Mouse (Mus musculus): ENCODE results near the gene Jazf1.

Jazf1 gene

DNA sequence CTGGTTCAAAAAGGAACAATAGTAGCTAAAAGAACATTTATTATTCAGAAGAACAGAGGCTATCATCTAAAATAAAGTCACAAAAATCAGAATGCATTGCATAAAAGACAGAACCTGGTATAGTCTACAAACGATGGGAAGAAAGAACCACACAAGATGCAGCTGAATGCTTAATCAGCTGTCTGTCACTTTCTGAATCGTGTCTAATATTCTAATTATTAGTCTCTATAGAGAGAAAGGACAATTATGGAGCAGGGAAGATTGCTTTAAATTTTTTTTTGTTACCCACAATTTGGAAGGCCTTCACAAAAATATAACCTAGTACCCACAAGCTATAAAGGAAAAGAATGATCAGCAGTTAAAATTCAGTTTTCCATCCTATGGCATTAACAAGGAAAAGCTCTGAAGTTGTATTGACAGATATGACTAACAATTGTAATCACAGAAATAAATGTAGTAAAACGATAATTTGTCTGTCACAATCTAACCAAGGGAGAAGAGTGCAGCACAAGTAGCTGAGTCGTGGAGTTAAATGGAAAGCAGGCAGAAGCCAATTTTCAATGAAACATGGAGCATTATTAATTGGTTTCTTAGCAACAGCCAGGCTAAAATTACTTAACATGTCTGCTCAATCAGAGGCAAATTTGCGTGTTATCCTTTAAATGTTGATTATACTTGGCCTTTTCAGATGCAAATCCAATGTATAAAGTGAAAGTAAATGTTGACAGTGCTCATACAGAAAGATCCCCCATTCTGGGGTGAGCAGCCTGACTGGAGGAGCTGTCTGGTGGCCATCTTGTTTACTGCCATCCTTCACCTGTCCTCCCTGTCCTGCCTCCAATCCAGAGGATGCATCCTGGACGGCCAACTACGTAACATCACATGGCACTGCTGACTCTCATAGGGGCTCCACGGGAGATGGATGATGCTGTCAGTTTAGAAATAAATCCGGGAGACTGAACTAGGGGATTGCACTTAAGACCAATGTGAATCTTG, 53.7 kb downstream of the Jazf1 start:
- no peak for DNase-seq (ENCODE audit: low spot score in 2 of 2)

DNA sequence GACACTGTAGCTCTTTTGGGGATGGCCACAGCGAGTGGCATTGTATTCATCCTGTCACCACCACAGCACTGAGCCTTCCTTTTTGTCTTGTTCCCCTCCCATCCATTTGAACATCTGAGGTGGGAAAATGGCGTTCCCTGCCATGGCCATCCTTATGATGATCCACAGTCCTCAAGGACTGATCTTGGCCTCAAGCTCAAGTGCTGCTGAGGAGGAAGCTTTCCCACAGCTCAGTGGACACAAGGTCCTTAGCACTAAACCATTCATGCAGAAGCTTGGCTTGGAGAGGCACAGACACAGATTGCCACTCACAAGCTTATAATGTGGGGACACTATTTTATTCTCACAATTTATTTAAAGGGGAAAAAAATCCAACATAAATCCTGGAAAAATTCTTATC, 58.1 kb downstream of the Jazf1 start:
- no peak for DNase-seq (ENCODE audit: low spot score in 2 of 2)

DNA sequence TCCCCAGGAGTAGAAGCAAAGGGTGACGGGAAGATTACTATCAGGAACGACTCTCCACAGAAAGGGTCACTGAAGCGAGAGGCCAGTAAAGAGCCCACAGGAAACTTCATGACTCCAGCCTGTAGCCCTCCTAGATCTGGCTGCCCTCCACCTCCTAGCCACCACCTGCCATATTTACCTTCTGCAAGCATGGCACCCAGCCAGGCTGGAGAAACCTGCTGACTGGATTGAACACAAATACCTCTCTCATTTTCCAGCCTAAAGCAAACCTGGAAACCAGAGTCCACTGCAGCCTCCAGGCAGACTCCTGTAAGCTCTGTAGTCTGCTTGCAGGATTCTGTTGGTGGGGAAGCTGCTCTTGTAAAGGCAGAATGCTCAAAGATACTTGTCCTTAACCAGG, 62.4 kb downstream of the Jazf1 start:
- no peak for DNase-seq (ENCODE audit: low spot score in 2 of 2)

DNA sequence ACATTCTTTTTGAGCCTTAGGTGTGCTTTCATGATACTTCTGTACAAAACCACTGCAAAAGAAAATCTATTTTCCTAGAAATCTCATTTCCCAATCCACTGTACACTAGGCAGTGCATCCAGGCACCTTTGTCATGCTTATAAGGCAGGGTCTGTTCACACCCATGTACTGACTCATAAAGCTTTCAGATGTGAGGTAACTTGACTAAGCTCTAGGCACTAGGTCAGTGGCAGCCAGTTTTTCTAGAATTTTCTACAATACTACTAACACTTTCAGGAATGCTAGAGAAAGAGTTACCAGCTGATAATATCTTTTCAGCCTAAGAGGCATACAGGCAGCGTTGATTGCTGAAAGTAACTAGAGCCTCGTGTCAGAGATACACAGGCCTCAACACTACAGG, 62.9 kb downstream of the Jazf1 start:
- DNase-seq (ENCODE audit: low spot score in 2 of 2) = no peak

DNA sequence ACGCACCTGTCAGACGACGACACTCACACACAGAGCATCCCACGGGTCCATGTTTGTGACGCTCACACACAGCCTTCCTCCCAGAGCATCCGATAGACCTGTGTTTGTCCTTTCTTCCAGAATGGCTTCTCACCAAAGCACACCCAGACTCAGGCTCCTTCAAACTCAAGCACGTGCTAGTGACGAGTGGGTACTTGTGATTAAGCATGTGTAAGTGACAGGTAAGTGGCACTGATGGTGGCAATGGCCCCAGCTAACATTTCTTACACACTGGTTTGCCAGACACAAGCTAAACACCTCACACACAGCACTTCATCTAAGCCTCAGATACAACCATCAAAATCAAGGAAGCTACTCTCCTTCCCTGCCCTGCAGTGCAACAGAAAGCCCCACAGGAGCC, 77.6 kb downstream of the Jazf1 start:
- no peak for DNase-seq (ENCODE audit: low spot score in 2 of 2)

DNA sequence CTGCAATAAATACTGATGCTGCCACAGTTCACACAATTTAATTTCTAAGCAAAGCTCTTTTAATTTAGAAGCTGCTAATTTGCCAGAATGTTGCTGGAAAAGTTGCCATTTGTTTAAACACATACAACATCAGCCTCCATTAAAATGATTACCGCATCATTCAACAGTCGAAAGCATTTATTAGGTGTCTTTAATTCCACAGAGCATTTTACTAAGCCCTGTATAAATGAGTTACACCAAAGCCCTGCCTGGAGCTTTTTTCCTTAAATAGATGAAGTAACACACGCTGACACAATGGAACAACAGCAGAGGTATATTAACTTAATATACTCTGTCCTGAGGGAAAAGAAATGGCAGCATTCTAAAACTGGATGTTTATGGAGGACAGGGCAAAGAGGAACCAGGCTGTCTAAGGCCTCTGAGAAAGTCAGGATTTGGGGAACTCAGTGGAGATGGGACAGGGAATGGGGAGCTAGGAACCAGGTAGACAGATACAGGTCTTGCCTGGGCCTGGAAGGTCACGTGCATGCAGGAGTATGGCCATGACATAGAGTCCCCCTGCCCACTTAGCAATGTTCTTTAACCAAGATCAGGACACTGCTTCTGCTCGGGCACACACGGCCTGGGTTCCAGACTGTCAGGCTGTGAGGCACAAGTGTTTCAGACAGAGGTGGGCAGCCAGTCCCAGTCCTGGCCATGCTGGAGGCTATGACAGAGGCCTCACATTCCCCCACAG, 80.4 kb downstream of the Jazf1 start:
- no peak for DNase-seq (ENCODE audit: low spot score in 2 of 2)

GRCm38 (mm10) chr6:52987391-52987790, 81.0 kb downstream of the Jazf1 start:
- DNase-seq (ENCODE audit: low spot score in 2 of 2) = peak in 1 of 2 experiments; percentile 51

- no peak for DNase-seq (ENCODE audit: low spot score in 2 of 2)
Measured at GRCm38 (mm10) chr6:52982175-52982574, 86.3 kb downstream of the Jazf1 start.

GRCm38 (mm10) chr6:52979503-52979902, 88.9 kb downstream of the Jazf1 start:
- no peak for DNase-seq (ENCODE audit: low spot score in 2 of 2)

GRCm38 (mm10) chr6:52973351-52973750, 95.1 kb downstream of the Jazf1 start:
- DNase-seq (ENCODE audit: low spot score in 2 of 2) = no peak

- peak in 1 of 2 experiments; percentile 16 for DNase-seq (ENCODE audit: low spot score in 2 of 2)
Measured at GRCm38 (mm10) chr6:52972138-52972537, 96.3 kb downstream of the Jazf1 start.

DNA sequence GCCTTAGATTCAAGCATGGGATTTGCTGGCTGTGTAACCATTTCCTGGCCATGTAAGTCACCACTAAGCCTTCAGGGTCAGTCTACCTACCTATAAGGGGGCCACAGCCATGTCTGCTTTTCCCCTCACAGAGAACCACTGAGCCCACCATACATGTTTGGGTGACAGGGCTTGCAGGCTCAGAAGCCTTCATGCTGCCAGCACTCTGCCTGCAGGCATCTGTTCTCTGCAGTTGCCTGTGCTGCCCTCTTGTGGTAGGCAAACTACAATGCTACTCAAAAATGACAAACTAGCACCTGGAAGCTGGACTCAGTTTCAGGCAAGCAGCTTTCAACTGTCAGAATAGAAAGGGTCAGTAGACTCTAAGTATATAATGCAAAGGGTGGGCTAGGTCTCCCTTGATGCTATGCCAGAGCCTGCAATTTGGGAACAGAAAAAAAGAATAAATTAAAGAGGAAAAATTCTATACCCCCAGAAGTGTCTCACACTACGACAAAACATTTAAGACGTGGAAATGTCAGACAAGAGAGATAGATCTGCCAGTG, 98.6 kb downstream of the Jazf1 start:
- peak; percentile 56 to 86 for DNase-seq (ENCODE audit: low spot score in 2 of 2)

DNA sequence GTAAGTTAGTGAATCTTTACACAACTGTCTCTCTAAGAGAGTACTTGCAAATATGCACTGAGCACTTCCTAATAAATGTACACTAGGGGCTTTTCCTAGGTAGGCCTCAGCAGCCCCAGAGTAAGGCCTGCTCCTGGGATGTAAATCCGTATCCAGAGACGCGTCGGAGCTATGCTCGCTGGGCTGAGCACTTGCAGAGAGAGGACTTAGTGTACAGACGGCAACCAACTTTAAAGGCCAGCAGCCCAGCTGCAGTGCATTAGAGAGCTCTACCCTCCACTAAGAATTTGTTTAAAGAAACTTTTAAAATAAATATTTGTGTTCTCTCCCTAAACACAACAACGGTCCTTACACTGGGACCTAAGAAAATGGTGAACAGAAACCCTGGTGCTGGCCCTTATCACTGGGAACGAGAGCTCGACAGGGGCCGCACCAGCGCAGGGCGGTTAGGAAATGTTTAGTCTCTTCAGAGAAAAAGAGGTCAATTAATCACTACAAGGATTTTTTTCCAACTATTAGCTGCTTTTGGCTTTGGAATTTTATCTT, 100.0 kb downstream of the Jazf1 start:
- no peak for DNase-seq (ENCODE audit: low spot score in 2 of 2)

DNA sequence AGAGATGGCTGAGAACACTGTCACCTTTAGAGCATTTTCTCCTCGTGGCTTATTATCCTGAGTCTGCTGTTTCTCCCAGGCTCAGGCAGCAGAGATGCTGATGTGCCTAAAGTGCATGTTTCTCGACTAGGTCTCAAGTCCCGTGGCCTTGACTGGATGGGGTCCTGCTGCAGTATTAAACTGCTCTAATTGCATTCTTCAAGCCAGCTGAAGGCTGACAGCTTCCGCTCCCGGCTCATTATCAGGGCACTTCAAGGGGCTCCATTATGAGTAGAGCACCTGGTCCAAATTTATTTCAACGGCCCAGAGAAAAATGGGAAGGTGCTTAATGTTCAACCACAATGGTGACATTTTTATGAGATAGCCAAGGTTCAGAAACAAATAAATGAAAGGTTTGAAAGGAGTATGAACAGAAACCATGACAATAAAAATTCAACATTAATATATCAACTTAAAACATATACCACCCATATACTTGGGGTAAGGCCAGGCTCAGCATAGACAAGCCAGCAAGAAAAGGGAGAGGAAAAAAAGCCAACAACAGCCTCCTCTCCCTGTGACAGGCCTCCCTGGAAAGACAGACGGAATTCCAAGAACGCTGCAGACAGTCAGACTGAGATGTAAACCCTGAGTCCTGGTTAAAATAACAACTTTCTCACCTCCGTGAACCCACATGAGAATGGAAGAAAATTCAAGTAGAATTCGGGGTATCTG, 100.7 kb downstream of the Jazf1 start:
- DNase-seq (ENCODE audit: low spot score in 2 of 2) = no peak

- no peak for DNase-seq (ENCODE audit: low spot score in 2 of 2)
Measured at GRCm38 (mm10) chr6:52966001-52966400, 102.4 kb downstream of the Jazf1 start.

- peak; percentile 3 to 16 for DNase-seq (ENCODE audit: low spot score in 2 of 2)
Measured at GRCm38 (mm10) chr6:52965340-52965739, 103.1 kb downstream of the Jazf1 start.

DNA sequence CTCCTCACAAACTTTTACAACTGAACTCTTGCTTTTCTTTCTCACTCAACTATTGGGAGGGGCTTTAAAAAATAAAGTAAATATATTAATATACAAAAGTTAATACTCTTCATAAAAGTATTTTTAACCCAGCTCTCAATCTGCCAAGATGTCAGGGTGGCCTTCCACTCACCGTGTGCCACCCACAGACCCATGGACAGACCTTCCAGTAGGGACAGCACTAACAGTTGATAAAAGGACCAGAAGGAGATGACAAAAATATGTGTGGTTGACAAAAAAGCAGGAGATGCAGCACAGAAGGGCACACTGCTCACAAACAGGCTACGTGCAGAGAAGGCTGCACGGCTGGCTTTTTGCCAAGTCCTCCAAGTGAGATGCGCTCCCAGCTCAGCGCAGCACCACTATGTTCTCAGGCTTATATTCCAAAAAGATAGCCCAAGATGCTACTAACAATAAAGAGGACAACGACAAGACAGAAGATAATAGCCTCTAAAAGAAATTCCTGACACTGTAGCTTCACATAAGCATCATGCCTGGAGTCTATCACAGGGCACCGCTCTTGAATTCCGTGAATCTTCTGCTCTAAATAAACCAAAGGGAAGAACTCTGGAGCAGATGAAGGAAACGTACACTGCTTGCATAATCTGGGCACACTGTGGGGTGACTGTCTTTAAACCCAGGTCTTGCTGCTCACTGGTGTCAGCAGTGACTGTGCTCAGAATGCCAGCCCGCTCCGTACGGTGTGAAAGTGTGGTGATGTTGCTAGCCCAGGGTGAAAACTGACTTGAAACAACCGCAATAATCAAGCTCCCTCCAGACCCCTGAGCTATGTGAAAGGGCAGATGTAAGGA, 104.4 kb downstream of the Jazf1 start:
- DNase-seq (ENCODE audit: low spot score in 2 of 2) = no peak

GRCm38 (mm10) chr6:52963430-52963732, 105.0 kb downstream of the Jazf1 start:
- no peak for DNase-seq (ENCODE audit: low spot score in 2 of 2)

DNA sequence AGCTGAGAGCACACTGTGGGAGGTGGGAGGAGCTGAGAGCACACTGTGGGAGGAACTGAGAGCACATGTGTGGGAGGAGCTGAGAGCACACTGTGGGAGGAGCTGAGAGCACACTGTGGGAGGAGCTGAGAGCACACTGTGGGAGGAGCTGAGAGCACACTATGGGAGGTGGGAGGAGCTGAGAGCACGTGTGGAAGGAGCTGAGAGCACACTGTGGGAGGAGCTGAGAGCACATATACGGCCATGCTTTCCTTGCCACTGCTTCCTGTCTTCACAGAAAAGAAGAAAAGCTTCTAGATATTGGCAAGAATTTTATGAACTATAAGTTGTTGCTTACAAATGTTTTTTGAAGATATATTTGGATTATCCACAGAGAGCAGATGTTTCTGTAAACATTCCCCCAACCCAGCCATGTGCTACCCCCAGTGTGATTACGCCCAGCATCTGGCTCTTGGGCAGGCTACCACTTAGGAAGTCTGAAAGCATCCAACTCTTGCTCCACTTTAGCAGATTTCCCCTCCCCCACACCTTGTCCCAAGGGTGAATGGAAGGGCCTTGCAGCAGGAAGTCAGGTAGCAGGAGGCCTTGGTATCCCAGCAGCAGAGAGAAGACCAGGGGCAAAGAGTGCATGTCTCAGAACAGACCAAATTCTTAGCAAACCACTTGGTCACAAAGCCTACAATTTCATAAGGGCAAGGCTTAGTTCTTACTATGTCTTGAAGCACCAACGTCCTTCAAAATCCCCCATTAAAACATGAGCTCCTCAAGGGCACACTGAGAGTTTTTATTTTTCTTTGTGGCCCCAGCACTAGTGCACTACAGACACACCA, 105.6 kb downstream of the Jazf1 start:
- DNase-seq (ENCODE audit: low spot score in 2 of 2) = no peak

Measured in thymus, postnatal 10 days (tissue).